Mouse (Mus musculus) brain, adult 2 months (tissue): ENCODE results near the gene Cngb1.
A peak's percentile ranks its signal among the peaks of the same experiment; 100 is the strongest.
"Not testable (repeated sequence)": the region's sequence is repeated elsewhere in the genome, so short reads cannot be mapped to it uniquely, and the experiment has no call there.

Experiments used
- DNase-seq: peaks from one replicate; pipeline ENCODE4 v3.0.0; 2011; ENCODE audit warnings: low read depth, low spot score

Cngb1 gene

DNA sequence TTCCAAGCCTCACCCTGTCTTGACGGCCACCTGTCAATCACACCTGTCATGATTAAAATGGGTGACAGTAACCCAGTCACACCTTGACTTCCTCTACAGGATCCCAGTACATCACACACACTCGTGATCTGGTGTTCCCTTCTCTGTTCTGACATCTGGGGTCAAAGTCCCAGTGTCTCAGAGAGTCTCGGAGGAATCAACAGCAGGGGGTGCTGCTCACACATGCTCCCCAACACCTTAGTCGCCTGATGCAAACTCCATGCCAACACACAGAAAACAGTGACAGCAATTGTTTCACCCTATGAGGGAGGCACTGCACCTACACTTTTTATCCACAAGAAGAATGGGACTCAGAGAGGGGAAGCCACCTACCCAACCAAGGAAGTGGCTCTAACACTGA lies 56.5 kb downstream of the Cngb1 start:
- peak; percentile 17 for DNase-seq

GRCm38 (mm10) chr8:95247277-95247676 lies 59.1 kb downstream of the Cngb1 start:
- no peak for DNase-seq

DNA sequence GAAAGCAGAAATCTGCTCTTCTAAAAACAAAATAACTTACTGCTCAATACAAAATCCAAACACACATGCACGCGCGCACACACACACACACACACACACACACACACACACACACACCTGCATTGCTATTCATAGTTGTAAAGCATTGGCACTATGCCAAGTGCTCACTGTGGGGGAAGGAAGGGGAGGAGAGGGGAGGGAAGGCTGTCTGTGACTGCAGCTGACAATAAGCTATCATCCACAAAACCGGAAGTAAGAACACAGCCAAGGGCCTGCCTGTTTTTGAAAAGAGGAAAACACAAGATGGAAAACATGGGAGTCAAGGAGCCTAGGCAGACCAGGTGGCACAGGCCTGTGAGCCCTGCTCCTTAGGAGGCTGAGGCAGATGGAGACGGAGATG lies 61.2 kb downstream of the Cngb1 start:
- DNase-seq: peak; percentile 36

DNA sequence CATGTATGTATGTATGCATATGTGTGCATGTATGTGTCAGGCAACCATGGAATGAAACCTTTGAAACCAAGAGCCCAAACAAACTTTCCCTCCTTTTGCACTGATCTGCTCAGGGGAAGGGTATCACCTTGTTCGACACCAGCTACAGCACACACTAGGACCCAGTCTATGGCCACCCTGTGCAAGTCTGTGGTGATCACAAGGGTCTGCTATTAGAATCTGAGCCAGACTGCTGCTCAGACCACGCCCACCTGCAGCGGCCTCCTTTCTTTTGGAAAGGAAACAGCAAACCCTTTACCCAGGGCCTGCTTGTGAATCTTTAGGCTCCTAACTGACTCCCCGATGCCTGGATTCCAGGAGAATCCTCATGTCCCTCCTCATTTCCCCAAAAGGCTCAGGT lies 62.5 kb downstream of the Cngb1 start:
- DNase-seq: no peak

GRCm38 (mm10) chr8:95242826-95243571 lies 63.4 kb downstream of the Cngb1 start:
- peak; percentile 78 for DNase-seq

GRCm38 (mm10) chr8:95242099-95242825 lies 64.1 kb downstream of the Cngb1 start:
- no peak for DNase-seq

GRCm38 (mm10) chr8:95235683-95236082 lies 70.7 kb downstream of the Cngb1 start:
- peak; percentile 60 for DNase-seq

DNA sequence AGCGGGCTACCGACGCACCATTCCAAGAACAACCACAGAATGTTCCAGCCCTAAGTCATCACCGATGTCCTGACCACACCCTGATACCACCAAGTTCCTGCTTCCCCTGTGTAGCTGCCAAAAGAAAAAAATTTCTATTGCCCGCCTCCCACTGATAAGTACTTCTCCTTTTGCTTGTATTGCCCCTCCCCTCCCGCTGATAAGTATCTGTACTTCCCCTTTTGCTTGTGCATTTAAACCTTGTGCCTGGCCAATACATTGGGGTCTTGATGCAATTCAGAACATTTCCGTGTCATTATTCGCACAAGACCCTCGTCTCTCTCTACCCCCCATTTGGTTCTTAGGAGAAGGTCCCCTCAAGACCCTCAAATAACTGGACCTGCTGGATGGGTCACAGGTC lies 76.3 kb downstream of the Cngb1 start:
- not testable (repeated sequence) for DNase-seq

- DNase-seq: no peak
These were observed 79.3 kb downstream of the Cngb1 start for GRCm38 (mm10) chr8:95227151-95227468.

DNA sequence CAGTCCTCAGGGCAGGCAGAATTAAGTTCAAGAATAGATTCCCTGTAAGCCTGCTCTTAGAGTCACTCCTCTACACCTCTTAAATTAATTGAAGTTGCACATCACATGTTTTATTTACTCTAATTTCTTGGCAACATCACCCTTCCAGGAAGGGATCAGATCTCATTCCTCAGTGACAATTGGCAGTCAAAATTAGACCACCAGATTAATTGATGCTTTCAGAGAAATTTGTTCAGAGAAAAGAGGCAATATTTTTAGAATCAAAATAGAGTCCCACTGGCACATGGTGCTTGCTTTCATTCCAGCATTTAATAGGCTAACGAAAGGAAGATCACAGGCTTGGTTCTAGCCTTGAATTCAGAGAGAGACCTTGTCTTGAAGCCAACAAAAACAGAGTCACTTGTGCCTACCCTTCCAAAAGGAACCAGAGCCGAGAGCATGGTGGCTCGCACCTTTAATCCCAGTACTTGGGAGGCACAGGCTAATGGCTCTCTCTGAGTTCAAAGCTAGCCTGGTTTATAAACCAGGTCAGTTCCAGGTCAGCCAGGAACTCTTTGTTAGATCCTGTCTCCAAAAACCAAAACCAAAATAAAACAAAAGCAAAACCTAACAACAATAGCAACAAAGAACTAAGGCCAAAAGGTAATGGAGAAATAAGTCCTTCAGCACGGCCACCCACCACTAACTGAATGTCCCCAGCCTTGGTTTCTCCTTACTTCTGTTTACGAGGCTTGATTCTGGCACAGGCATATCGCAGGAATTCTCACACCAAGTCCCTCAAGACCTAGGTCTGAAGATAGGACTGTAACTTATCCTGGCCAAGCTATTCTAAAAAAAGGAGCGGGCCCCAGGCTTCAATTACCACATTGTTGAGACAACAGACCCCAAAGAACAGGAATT lies 79.9 kb downstream of the Cngb1 start:
- peak; percentile 30 for DNase-seq

GRCm38 (mm10) chr8:95223969-95224368 lies 82.4 kb downstream of the Cngb1 start:
- DNase-seq: no peak

GRCm38 (mm10) chr8:95221045-95221444 lies 85.3 kb downstream of the Cngb1 start:
- no peak for DNase-seq

DNA sequence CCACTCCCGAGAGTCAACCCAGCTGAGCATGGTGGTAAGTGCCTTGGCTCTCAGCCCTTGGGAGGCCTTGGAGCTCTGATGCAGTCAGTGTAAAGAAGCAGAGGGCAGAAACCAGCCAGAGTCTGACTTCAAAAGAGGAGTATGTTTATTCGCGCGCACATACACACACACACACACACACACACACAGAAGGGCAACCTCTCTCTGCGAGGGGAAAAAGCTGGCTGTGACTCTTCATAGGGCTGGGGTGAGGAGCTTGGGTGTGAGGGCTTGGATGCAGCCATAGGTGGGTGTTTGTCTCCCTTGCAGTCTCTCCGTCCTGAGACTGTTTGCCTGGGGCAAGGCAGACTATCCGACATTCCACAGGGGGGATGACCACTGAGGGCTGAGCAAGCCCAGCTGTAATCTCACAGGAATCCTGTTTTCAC lies 85.8 kb downstream of the Cngb1 start:
- DNase-seq: no peak

DNA sequence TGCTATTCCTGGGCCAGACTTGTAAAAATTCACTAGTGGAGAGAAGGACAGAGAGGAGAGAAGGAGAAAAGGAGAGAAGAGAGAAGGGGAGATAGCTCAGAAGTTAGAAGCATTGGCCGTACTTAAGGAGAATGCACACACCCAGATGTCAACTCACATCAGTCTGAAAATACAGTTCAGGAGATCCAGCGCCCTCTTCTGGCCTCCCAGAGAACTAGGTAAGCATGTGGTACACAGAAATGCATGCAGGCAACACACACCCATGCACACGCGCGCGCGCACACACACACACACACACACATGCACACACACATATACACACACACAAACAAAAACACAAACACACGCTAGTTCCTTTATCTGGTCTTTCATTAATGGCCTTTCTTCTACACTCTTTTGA lies 86.8 kb downstream of the Cngb1 start:
- no peak for DNase-seq

GRCm38 (mm10) chr8:95215709-95216360 lies 90.5 kb downstream of the Cngb1 start:
- DNase-seq: no peak

GRCm38 (mm10) chr8:95209924-95210323 lies 96.5 kb downstream of the Cngb1 start:
- DNase-seq: peak; percentile 84

DNA sequence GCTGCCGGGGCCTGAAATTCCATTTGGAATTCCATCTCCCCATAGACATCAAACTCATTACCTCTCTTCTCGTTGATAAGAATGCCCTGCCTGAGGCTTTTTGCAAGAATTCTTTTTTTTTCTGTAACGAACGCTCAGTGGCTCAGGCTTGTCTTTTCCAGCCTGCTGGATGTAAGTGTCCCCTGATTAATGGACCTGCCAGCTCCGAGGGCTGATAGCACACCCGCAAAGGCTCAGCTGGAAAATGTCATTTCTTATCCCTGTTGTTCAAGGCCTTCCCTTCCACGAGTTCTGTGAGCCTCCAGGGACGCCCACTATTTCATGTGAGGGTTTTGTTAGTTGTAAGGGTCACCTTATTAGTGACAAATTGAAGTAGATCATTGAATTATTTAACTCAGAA lies 100.4 kb downstream of the Cngb1 start:
- DNase-seq: no peak

GRCm38 (mm10) chr8:95204039-95204380 lies 102.4 kb downstream of the Cngb1 start:
- peak; percentile 66 for DNase-seq

- DNase-seq: no peak
These were observed 102.9 kb downstream of the Cngb1 start for GRCm38 (mm10) chr8:95203326-95204038.

- DNase-seq: no peak
These were observed 103.6 kb downstream of the Cngb1 start, which contains the start of gene Kifc3 for GRCm38 (mm10) chr8:95202649-95203275. Gene Kifc3, minus strand, starts transcription at chr8:95202812.
